Mouse (Mus musculus) embryonic fibroblast, embryonic 13.5 days (primary cell): ENCODE data around the gene Syt3.

Source experiments
- CTCF ChIP-seq: IDR thresholded peaks from 2 replicates; pipeline ENCODE4 v1.5.1; 2011; ENCODE audit warnings: mild to moderate bottlenecking, control low read depth, low read length, moderate library complexity, borderline replicate concordance; ENCODE audit not compliant: insufficient read depth
- POLR2A ChIP-seq: IDR thresholded peaks from 2 replicates; pipeline ENCODE4 v1.6.1; 2011; ENCODE audit warnings: low read depth, mild to moderate bottlenecking, control low read depth, low read length, moderate library complexity

DNA sequence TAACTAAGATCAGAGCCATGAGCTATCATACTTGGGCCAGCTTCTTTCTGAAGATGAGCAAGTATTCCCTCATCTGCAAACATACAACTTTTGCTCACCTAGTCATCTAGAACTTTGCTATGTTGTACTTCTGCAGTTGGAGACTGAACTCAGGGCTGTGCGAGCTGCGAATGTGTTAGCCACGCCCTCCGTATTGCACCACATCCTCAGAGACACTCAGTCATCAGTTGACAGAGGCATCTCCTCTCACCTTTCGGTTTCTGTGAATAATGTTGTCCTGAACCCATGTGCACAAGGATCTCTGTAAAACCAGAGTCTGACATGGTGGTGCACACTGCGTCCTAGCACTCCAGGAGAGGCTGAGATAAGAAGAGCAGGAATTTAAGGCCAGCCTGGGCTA is 17.8 kb downstream of the Syt3 start:
- TF ChIP-seq CTCF: no peak
- TF ChIP-seq POLR2A: no peak
